Mouse (Mus musculus): ENCODE results near the gene Kif2c. TPM values are rescaled to one million over a fixed set of nuclear protein-coding genes. Genes with fewer than 3 reads are reported as not detected.

The Kif2c gene
- polyA plus RNA-seq, 1 experiment from 2014 or later = 124 TPM

DNA sequence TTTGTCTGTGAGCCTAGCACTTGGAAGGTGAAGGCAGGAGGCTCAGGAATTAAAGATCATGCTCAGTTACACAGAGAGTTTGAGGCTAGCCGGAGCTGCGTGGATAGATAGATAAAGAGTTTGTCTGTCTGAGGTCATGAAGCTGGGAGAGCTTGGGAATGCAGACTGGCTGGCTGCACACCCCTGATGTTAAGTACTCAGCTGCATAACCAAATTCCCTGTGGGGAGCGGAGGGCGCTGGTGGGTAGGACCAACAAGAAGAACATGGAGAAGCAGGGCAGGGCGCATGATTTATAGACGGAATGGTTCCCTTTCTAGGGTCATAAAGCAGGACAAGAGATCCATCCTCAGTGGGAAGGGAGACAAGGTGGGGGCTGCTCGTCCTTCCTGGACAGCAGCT, 39.4 kb downstream of the Kif2c start:
- peaks cover 2% of the 10 kb centered on the region for H3K36me3 ChIP-seq
- H3K27ac ChIP-seq = no peak overlapping the region
- H3K9me3 ChIP-seq (replicated peaks) = no peaks in the 10 kb centered on the region
- H3K4me1 ChIP-seq = peaks cover 11% of the 10 kb centered on the region; the same call in 1 of the 2 replicates
- no peaks in the 10 kb centered on the region for H3K27me3 ChIP-seq (ENCODE audit: low read depth, poor library complexity, severe bottlenecking)
- H3K4me3 ChIP-seq = no peak overlapping the region
- WGBS = 61% methylated on average over 7 of the region's 7 CpGs
- DNase-seq (ENCODE audit: low spot score) = no peak

DNA sequence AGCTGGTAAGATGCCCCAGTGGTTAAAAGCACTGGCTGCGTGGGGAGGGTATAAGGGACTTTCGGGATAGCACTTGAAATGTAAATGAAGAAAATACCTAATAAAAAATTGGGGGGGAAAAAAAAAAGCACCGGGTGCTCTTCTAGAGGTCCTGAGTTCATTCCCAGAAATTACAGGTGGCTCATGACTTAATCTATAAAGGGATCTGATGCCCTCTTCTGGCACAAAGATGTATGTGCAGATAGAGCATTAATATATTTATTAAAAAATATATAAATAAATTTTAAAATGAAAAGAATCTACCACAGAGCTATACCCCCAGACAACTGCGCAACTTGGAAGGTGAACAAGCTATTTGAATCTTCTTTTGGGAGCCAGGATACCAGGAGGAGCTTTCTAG, 41.8 kb downstream of the Kif2c start:
- no peak for DNase-seq (ENCODE audit: low spot score)
- Histone ChIP-seq H3K4me1 (peaks cover 18% of the 10 kb centered on the region), H3K36me3 (no peaks in the 10 kb centered on the region), H3K4me3 (no peak overlapping the region), H3K27me3 (ENCODE audit: low read depth, poor library complexity, severe bottlenecking) (no peaks in the 10 kb centered on the region), H3K9me3 (replicated peaks) (no peaks in the 10 kb centered on the region), H3K27ac (no peak overlapping the region)
- 46% methylated on average over 4 of the region's 4 CpGs for WGBS

DNA sequence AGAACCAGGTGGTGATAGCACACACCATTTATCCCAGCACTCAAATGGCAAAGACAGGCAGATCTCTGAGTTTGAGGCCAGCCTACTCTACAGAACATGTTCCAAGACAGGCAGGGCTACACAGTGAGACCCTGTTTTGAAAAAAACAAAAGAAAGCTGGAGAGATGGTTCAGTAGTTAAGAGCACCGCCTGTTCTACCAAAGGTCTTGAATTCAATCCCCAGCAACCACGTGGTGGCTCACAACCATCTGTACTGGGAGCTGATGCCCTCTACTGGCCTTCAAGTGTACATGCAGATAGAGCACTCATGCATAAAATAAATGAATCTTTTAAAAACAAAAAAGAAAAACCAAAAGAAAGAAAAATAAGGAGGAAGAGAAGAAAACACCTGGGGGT, 43.2 kb downstream of the Kif2c start:
- Histone ChIP-seq H3K4me1 (peaks cover 23% of the 10 kb centered on the region), H3K4me3 (no peak overlapping the region), H3K27me3 (ENCODE audit: low read depth, poor library complexity, severe bottlenecking) (no peaks in the 10 kb centered on the region), H3K9me3 (replicated peaks) (no peaks in the 10 kb centered on the region), H3K36me3 (no peaks in the 10 kb centered on the region), H3K27ac (no peak overlapping the region)
- 6% methylated on average over 2 of the region's 2 CpGs for WGBS
- no peak for DNase-seq (ENCODE audit: low spot score)

DNA sequence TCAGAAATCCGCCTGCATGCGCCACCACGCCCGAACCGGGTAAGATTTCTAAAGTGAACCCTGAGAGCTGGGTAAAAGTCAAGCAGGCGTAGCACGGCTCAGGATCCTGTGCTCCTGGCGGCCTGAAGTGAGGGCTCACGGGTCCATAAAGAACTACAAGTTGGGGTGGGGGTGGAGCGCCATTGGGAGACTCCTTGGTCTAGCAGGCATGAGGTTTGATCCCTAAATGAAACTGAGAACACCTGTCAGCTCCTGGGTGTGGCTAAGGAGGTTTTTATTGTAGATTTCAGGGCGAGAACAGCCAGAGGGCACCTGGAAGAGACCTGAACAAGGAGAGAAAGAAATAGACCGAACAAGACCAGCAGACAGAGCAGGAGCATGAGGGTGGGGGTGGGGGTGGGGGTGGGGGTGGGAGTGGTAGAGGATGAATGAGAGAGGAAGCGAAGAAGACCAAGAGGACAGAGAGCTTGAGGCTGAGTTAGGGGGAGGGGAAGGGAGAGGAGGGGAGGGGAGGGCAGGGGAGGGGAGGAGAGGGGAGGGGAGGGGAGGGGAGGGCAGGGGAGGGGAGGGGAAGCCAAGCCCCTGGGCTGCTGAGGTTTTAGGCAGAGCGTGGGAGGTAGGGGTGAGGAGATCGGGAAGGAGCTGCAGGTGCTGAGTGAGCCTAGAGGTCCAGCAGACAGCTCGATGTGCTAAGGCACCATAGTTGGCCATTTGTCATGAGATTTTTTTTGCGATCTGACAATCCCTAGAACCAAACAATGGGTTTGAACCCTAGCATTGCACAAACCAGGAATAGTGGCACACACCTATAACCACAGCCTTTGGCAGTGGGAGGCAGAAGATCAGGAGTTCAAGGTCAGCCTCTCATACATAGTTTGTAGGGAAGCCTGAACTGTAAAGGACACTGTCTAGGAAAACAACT, 43.9 kb downstream of the Kif2c start:
- H3K27ac ChIP-seq = no peak overlapping the region
- peaks cover under 1% of the 10 kb centered on the region; the same call in 1 of the 2 replicates for H3K27me3 ChIP-seq (ENCODE audit: low read depth, poor library complexity, severe bottlenecking)
- H3K36me3 ChIP-seq = no peaks in the 10 kb centered on the region
- no peaks in the 10 kb centered on the region for H3K9me3 ChIP-seq (replicated peaks)
- 68% methylated on average over 17 of the region's 17 CpGs for WGBS
- DNase-seq (ENCODE audit: low spot score) = no peak
- H3K4me3 ChIP-seq = no peak overlapping the region
- H3K4me1 ChIP-seq = peaks cover 27% of the 10 kb centered on the region

DNA sequence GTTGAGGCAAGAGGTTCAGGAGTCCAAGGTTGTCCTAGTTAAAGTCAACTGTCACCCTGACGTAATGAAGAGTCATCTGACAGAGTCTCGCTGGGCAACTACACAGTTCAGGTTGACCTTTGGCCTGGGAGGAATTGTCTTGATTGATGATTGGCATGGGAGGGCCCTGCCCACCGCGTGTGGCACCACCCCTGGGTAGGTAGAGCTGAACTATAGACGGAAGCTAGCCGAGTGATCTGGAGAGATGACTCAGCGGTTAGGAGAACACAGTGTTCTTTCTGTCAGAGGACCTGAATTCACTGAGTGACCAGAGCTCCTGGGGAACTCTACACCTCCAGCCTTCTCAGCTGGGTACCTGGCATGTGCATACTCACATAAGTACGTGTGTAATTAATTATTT, 46.4 kb downstream of the Kif2c start:
- 28% methylated on average over 8 of the region's 8 CpGs for WGBS
- no peak for DNase-seq (ENCODE audit: low spot score)
- peaks cover 42% of the 10 kb centered on the region for H3K4me1 ChIP-seq
- H3K36me3 ChIP-seq = peaks cover under 1% of the 10 kb centered on the region; the same call in 1 of the 2 replicates
- peaks cover 26% of the 10 kb centered on the region for H3K27me3 ChIP-seq (ENCODE audit: low read depth, poor library complexity, severe bottlenecking)
- H3K27ac ChIP-seq = no peak overlapping the region
- H3K9me3 ChIP-seq (replicated peaks) = no peaks in the 10 kb centered on the region
- H3K4me3 ChIP-seq = no peak overlapping the region

DNA sequence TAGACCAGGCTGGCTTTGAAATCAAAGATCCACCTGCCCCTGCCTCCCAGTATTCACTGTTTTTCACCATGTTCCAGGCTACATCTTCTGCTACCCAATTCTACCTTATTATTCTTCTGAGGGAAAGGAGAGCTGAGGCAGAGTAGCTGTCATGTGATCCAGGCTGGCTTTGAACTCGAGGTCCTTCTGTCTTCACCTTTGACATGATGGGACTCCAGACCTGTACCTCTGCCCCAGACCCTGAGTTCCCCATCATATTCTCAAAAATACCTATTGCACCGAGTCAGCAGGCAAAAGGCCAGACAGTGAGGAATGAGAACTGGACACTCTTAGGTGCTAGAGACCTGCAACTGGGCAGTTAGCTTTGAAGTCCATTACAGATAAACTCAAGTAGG, 47.8 kb downstream of the Kif2c start:
- WGBS = 52% methylated on average over 2 of the region's 2 CpGs
- no peak overlapping the region for H3K27ac ChIP-seq
- peaks cover 12% of the 10 kb centered on the region for H3K36me3 ChIP-seq
- H3K9me3 ChIP-seq (replicated peaks) = no peaks in the 10 kb centered on the region
- DNase-seq (ENCODE audit: low spot score) = no peak
- no peak overlapping the region for H3K4me3 ChIP-seq
- peaks cover 41% of the 10 kb centered on the region for H3K4me1 ChIP-seq
- peaks cover 35% of the 10 kb centered on the region for H3K27me3 ChIP-seq (ENCODE audit: low read depth, poor library complexity, severe bottlenecking)

DNA sequence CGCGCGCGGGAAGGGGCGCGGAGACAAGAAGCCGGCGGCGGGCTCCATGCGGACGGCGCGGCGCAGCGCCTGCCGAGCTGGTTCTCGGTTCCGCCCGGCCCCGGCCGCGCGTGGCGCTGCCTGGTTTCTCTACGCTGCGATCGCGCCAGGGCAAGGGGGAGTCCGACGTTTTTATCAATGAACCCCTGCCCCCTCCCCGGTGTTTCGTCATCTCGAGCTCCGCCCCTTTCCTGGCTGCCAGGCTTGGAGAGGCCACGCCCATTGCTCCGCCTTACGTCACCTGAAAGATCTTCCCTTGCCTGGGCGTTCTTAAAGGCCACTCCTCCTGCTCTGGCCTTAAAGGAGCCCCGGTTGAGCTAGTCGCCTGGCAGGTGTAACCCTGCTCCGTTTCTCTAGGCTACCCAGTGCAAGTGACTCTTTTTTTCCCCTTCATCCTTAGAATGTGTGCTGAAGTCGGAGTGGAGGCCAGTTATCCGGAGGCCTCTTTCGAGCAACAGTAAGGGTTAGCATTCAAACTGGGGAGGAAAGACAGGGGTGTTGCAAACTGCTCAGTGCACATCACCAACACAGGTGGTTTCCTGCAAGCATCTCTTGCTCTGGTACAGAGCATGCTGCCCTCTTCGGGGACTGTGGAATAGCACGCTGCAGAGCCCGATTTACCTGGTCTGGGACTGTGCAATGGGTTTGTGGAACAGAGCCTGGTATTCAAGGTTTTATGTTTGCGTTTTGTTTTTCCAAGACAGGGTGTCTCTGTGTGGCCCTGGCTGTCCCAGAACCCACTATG, 48.4 kb downstream of the Kif2c start, which contains the start of gene Plk3:
Gene Plk3 (minus strand): TSS at position 147 of the 784 bp plus-strand sequence.
- Histone ChIP-seq H3K27ac (peak within 1 kb of the TSS; percentile 76), H3K36me3 (peaks cover 15% of the 10 kb centered on the region), H3K4me1 (peaks cover 41% of the 10 kb centered on the region), H3K9me3 (replicated peaks) (no peaks in the 10 kb centered on the region), H3K4me3 (peak within 1 kb of the TSS; percentile 69), H3K27me3 (ENCODE audit: low read depth, poor library complexity, severe bottlenecking) (peaks cover 35% of the 10 kb centered on the region)
- WGBS = 2% methylated on average over 38 of the region's 48 CpGs
- DNase-seq (ENCODE audit: low spot score) = peak; percentile 98

DNA sequence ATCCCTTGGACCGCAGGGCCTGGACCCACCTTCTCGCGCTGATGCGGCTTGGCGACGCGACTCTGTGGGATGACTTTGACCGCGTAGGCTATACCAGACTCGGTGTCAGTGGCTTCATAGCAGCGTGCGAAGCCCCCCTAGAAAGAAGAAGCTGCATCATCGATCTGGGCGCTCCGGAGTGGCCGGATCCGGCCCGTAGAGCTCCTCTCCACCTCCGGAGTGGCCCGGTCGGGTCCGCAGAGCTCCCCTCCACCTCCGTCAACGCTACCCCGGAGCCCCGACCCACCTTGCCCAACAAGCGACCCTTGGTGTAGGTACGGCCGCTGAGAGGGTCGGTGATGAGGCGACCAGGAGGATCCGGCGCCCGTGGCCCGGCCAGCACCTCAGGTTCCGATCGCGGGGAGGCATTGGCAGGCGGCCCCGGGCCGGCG, 49.1 kb downstream of the Kif2c start:
- under 1% methylated on average over 42 of the region's 42 CpGs for WGBS
- no peaks in the 10 kb centered on the region for H3K9me3 ChIP-seq (replicated peaks)
- peak overlapping the region; percentile 69 for H3K4me3 ChIP-seq
- peak overlapping the region; percentile 76 for H3K27ac ChIP-seq
- H3K27me3 ChIP-seq (ENCODE audit: low read depth, poor library complexity, severe bottlenecking) = peaks cover 35% of the 10 kb centered on the region
- DNase-seq (ENCODE audit: low spot score) = no peak
- H3K4me1 ChIP-seq = peaks cover 37% of the 10 kb centered on the region
- peaks cover 21% of the 10 kb centered on the region for H3K36me3 ChIP-seq

DNA sequence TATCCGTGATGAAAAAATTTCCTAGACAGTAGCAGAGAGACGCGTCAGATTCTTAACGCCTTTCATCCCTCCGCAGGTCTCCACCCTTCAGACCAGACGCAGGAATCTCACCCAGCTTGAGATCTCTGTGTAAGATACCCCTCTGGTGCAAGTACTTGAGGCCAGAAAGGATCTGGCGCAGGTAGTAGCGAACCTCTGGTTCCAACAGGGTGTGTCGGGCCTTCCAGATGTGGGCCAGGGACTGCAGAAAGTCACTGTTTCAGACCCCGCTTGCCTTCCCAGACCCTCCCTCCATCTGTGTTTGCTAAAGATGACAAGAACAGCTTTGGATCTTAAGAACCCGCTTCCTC, 49.7 kb downstream of the Kif2c start:
- Histone ChIP-seq H3K4me3 (peak overlapping the region; percentile 69), H3K9me3 (replicated peaks) (no peaks in the 10 kb centered on the region), H3K36me3 (peaks cover 26% of the 10 kb centered on the region), H3K27me3 (ENCODE audit: low read depth, poor library complexity, severe bottlenecking) (peaks cover 35% of the 10 kb centered on the region), H3K4me1 (peaks cover 35% of the 10 kb centered on the region), H3K27ac (no peak overlapping the region)
- WGBS = 11% methylated on average over 11 of the region's 11 CpGs
- DNase-seq (ENCODE audit: low spot score) = no peak

DNA sequence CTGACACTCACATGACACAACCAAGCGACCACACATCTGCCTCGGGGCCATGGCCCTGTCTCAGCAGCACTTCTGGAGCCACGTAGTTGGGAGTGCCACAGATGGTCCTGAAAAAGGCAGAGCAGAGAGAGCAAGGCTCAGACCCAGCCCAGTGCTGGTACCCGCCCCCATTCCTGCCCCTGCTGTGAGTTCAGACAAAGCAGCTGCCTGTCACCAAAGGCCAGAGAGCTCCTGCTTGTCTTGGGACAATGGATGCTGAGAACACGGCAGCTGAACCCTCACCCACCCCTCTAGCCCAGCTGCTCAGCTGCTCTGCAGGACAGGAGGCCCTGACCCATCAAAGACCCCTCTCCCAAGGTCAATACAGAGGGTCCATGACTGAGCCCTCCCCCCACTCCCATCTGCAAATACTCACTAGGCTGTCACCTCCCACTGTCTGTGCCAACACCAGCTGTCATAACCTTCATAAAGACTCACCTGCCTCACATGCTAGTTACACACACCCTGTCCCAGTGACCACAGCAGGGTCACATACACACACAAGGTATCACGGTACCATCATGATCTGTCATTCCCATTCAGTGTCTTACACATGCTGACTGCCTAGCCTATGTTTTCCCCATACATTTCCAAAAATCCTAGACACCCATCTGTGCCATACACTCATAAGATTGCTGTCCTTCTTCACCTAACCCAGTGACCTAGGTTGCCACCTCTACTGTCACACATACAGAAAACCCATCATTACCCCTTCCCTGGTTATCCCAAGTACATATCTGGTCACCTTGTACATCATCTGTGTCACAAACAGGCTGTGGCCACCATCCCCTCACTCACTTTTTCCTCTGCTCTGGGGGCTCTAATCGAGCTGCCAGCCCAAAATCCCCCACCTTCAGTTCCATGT, 50.3 kb downstream of the Kif2c start:
- peak overlapping the region; percentile 69; the same call in 1 of the 2 replicates for H3K4me3 ChIP-seq
- WGBS = 23% methylated on average over 7 of the region's 7 CpGs
- peaks cover 35% of the 10 kb centered on the region for H3K27me3 ChIP-seq (ENCODE audit: low read depth, poor library complexity, severe bottlenecking)
- DNase-seq (ENCODE audit: low spot score) = no peak
- no peak overlapping the region for H3K27ac ChIP-seq
- H3K9me3 ChIP-seq (replicated peaks) = no peaks in the 10 kb centered on the region
- peaks cover 26% of the 10 kb centered on the region for H3K36me3 ChIP-seq
- H3K4me1 ChIP-seq = peaks cover 35% of the 10 kb centered on the region

DNA sequence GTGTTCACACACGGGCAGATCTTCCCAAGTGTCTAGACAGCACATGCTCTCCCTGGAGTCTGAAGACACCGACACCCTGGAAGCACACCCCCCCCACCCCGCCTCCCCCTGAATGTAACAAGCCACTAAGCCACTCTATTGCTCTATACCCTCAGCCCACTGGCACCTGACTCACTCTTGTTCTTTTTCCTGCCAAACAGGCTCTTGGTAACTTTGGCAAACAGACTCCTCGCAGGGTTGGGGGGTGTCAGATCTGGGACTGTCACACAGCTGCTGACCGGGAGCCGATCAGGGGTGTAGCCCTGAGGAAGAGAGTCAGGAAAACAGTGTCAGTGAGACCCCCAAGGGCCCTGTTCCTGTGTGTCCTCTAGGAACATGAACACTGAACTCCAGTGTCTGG, 51.2 kb downstream of the Kif2c start:
- Histone ChIP-seq H3K27ac (no peak overlapping the region), H3K4me1 (peaks cover 38% of the 10 kb centered on the region), H3K4me3 (no peak overlapping the region), H3K27me3 (ENCODE audit: low read depth, poor library complexity, severe bottlenecking) (peaks cover 35% of the 10 kb centered on the region), H3K36me3 (peaks cover 26% of the 10 kb centered on the region), H3K9me3 (replicated peaks) (no peaks in the 10 kb centered on the region)
- no peak for DNase-seq (ENCODE audit: low spot score)
- WGBS = 80% methylated on average over 6 of the region's 6 CpGs

DNA sequence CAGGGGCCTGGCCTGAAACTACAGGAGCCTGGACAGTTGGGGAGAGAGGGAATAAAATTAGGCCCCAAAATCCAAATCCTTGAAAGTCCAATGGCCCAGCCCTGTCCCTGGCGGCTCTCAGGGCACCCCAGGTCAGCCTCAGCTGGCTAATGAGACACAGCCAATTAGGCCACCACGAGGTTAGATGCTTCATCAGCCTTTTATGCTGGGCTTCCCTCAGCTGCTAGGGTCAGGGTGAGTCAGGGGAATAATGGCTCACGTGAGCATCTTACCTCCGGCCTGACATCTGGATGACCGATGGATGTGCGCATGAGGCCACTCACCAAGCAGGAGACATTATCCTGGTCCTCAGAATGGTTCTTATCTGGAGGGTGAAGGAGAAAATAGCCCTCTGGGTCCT, 51.6 kb downstream of the Kif2c start:
- Histone ChIP-seq H3K36me3 (peaks cover 26% of the 10 kb centered on the region), H3K4me3 (no peak overlapping the region), H3K27me3 (ENCODE audit: low read depth, poor library complexity, severe bottlenecking) (peaks cover 35% of the 10 kb centered on the region), H3K27ac (no peak overlapping the region), H3K9me3 (replicated peaks) (no peaks in the 10 kb centered on the region), H3K4me1 (peaks cover 38% of the 10 kb centered on the region)
- WGBS = 70% methylated on average over 6 of the region's 6 CpGs
- no peak for DNase-seq (ENCODE audit: low spot score)

Data from limb, embryonic 10.5 days (tissue).